Mouse (Mus musculus): ENCODE measurements around the gene Samd10. TPM values are rescaled to one million over a fixed set of nuclear protein-coding genes. Genes with fewer than 3 reads are reported as not detected.

The Samd10 gene
- 14.0 TPM for polyA plus RNA-seq (2014; fragmentation: Illumina TruSeq; extraction: RNeasy Lipid Tissue Mini Kit (QIAGEN cat#74804); ENCODE audit: low read depth, low replicate concordance)

GRCm38 (mm10) chr2:181598454-181599351 is at the start of gene Samd10:
Gene Samd10, minus strand, starts transcription at chr2:181599212.

GRCm38 (mm10) chr2:181592231-181593041 is 6.6 kb downstream of the Samd10 start, which contains the start of gene Zfp512b:
Gene Zfp512b, minus strand, starts transcription at chr2:181592803.

GRCm38 (mm10) chr2:181591528-181592085 is 7.4 kb downstream of the Samd10 start, which contains the start of gene Prpf6:
Gene Prpf6, plus strand, starts transcription at chr2:181591868.

GRCm38 (mm10) chr2:181584411-181584942 is 14.5 kb downstream of the Samd10 start, which contains the start of gene Uckl1:
Gene Uckl1, minus strand, starts transcription at chr2:181584892.

Other genes with a start within 250 kb of the Samd10 start
- gene Zgpat, start 234.3 kb downstream of the Samd10 start, polyA plus RNA-seq (2014; fragmentation: Illumina TruSeq; extraction: RNeasy Lipid Tissue Mini Kit (QIAGEN cat#74804); ENCODE audit: low read depth, low replicate concordance) = 0.88 TPM
- 36.4 TPM for gene Arfrp1, start 233.8 kb downstream of the Samd10 start, polyA plus RNA-seq (2014; fragmentation: Illumina TruSeq; extraction: RNeasy Lipid Tissue Mini Kit (QIAGEN cat#74804); ENCODE audit: low read depth, low replicate concordance)
- gene Lime1, start 219.1 kb downstream of the Samd10 start, polyA plus RNA-seq (2014; fragmentation: Illumina TruSeq; extraction: RNeasy Lipid Tissue Mini Kit (QIAGEN cat#74804); ENCODE audit: low read depth, low replicate concordance) = 0.50 TPM
- 2.3 TPM for gene Zbtb46, start 139.8 kb downstream of the Samd10 start, polyA plus RNA-seq (2014; fragmentation: Illumina TruSeq; extraction: RNeasy Lipid Tissue Mini Kit (QIAGEN cat#74804); ENCODE audit: low read depth, low replicate concordance)
- 9.6 TPM for gene Abhd16b, start 106.0 kb downstream of the Samd10 start, polyA plus RNA-seq (2014; fragmentation: Illumina TruSeq; extraction: RNeasy Lipid Tissue Mini Kit (QIAGEN cat#74804); ENCODE audit: low read depth, low replicate concordance)
- 13.2 TPM for gene Tpd52l2, start 102.1 kb downstream of the Samd10 start, polyA plus RNA-seq (2014; fragmentation: Illumina TruSeq; extraction: RNeasy Lipid Tissue Mini Kit (QIAGEN cat#74804); ENCODE audit: low read depth, low replicate concordance)
- 16.9 TPM for gene Dnajc5, start 78.7 kb downstream of the Samd10 start, polyA plus RNA-seq (2014; fragmentation: Illumina TruSeq; extraction: RNeasy Lipid Tissue Mini Kit (QIAGEN cat#74804); ENCODE audit: low read depth, low replicate concordance)
- 6.7 TPM for gene Uckl1, start 14.3 kb downstream of the Samd10 start, polyA plus RNA-seq (2014; fragmentation: Illumina TruSeq; extraction: RNeasy Lipid Tissue Mini Kit (QIAGEN cat#74804); ENCODE audit: low read depth, low replicate concordance)
- gene Prpf6, start 7.3 kb downstream of the Samd10 start, polyA plus RNA-seq (2014; fragmentation: Illumina TruSeq; extraction: RNeasy Lipid Tissue Mini Kit (QIAGEN cat#74804); ENCODE audit: low read depth, low replicate concordance) = 25.6 TPM
- 13.4 TPM for gene Zfp512b, start 6.4 kb downstream of the Samd10 start, polyA plus RNA-seq (2014; fragmentation: Illumina TruSeq; extraction: RNeasy Lipid Tissue Mini Kit (QIAGEN cat#74804); ENCODE audit: low read depth, low replicate concordance)
- gene Gm29797, start 57.8 kb upstream of the Samd10 start, polyA plus RNA-seq (2014; fragmentation: Illumina TruSeq; extraction: RNeasy Lipid Tissue Mini Kit (QIAGEN cat#74804); ENCODE audit: low read depth, low replicate concordance) = not detected
- gene Sox18, start 72.4 kb upstream of the Samd10 start, polyA plus RNA-seq (2014; fragmentation: Illumina TruSeq; extraction: RNeasy Lipid Tissue Mini Kit (QIAGEN cat#74804); ENCODE audit: low read depth, low replicate concordance) = 0.13 TPM
- gene Tcea2, start 81.1 kb upstream of the Samd10 start, polyA plus RNA-seq (2014; fragmentation: Illumina TruSeq; extraction: RNeasy Lipid Tissue Mini Kit (QIAGEN cat#74804); ENCODE audit: low read depth, low replicate concordance) = 73.6 TPM
- gene Rgs19, start 94.8 kb upstream of the Samd10 start, polyA plus RNA-seq (2014; fragmentation: Illumina TruSeq; extraction: RNeasy Lipid Tissue Mini Kit (QIAGEN cat#74804); ENCODE audit: low read depth, low replicate concordance) = 8.8 TPM
- gene Lkaaear1, start 99.2 kb upstream of the Samd10 start, polyA plus RNA-seq (2014; fragmentation: Illumina TruSeq; extraction: RNeasy Lipid Tissue Mini Kit (QIAGEN cat#74804); ENCODE audit: low read depth, low replicate concordance) = 0.90 TPM
- 2.3 TPM for gene Oprl1, start 115.8 kb upstream of the Samd10 start, polyA plus RNA-seq (2014; fragmentation: Illumina TruSeq; extraction: RNeasy Lipid Tissue Mini Kit (QIAGEN cat#74804); ENCODE audit: low read depth, low replicate concordance)
- gene Myt1, start 164.1 kb upstream of the Samd10 start, polyA plus RNA-seq (2014; fragmentation: Illumina TruSeq; extraction: RNeasy Lipid Tissue Mini Kit (QIAGEN cat#74804); ENCODE audit: low read depth, low replicate concordance) = 2.4 TPM
- gene Pcmtd2, start 238.6 kb upstream of the Samd10 start, polyA plus RNA-seq (2014; fragmentation: Illumina TruSeq; extraction: RNeasy Lipid Tissue Mini Kit (QIAGEN cat#74804); ENCODE audit: low read depth, low replicate concordance) = 30.6 TPM